Comparison of ENCODE assay signal across 20 mouse cellular contexts in genomic region chr4:71259897-71260296, GRCm38 (mm10).
"Had no signal": no experiment of that assay in that cellular context is flagged by ENCODE, and none has a peak within 500 bp of the region (broad histone marks: within the 10 kb centered on the region; RNA-seq: fewer than 3 reads in every experiment).

No protein-coding gene starts in this region.

- H3K4me3 ChIP-seq: left cerebral cortex, adult 2 months; limb, embryonic 10.5 days; limb, embryonic 13.5 days; liver, embryonic 12.5 days; liver, embryonic 15.5 days; lung, embryonic 15.5 days; midbrain, embryonic 12.5 days; stomach, embryonic 15.5 days had no signal

- H3K27ac ChIP-seq: kidney, postnatal 0 days; left cerebral cortex, adult 2 months; limb, embryonic 10.5 days; limb, embryonic 13.5 days; liver, embryonic 12.5 days; liver, embryonic 15.5 days; lung, embryonic 15.5 days; midbrain, embryonic 12.5 days; stomach, embryonic 15.5 days had no signal

- H3K27me3 ChIP-seq: limb, embryonic 13.5 days; liver, embryonic 12.5 days; liver, embryonic 15.5 days; lung, embryonic 15.5 days; midbrain, embryonic 12.5 days; stomach, embryonic 15.5 days had no signal

- H3K4me2 ChIP-seq: limb, embryonic 13.5 days; liver, embryonic 12.5 days; liver, embryonic 15.5 days; lung, embryonic 15.5 days; midbrain, embryonic 12.5 days; stomach, embryonic 15.5 days had no signal

- DNase-seq: kidney, adult 2 months; kidney, postnatal 36 days; layer of hippocampus, postnatal 36 days; liver; lung, adult 18-20 months; lung, postnatal 10 days; lung, postnatal 4 days; right cerebral cortex, postnatal 25 days; spleen, adult 18-20 months; thymus, postnatal 36 days had no signal

- H3K4me1 ChIP-seq: limb, embryonic 10.5 days; limb, embryonic 13.5 days; liver, embryonic 12.5 days; liver, embryonic 15.5 days; lung, embryonic 15.5 days; midbrain, embryonic 12.5 days; stomach, embryonic 15.5 days had no signal

- H3K9ac ChIP-seq: limb, embryonic 13.5 days; liver, embryonic 12.5 days; liver, embryonic 15.5 days; lung, embryonic 15.5 days; midbrain, embryonic 12.5 days; stomach, embryonic 15.5 days had no signal

- H3K36me3 ChIP-seq: limb, embryonic 10.5 days; limb, embryonic 13.5 days; liver, embryonic 12.5 days; liver, embryonic 15.5 days; lung, embryonic 15.5 days; midbrain, embryonic 12.5 days; stomach, embryonic 15.5 days had no signal

- ATAC-seq: liver, embryonic 12.5 days; midbrain, embryonic 16.5 days had no signal

- H3K9me3 ChIP-seq: limb, embryonic 10.5 days; limb, embryonic 13.5 days; liver, embryonic 12.5 days; liver, embryonic 15.5 days; lung, embryonic 15.5 days; midbrain, embryonic 12.5 days; stomach, embryonic 15.5 days had no signal
